Mouse (Mus musculus): ENCODE measurements at regions not wholly inside any gene's neighbourhood (a gene's known extent, or its start where the extent isn't known, plus 50 kb on each side); places are given as distances from the start of the nearest gene placed in this dataset.

DNA sequence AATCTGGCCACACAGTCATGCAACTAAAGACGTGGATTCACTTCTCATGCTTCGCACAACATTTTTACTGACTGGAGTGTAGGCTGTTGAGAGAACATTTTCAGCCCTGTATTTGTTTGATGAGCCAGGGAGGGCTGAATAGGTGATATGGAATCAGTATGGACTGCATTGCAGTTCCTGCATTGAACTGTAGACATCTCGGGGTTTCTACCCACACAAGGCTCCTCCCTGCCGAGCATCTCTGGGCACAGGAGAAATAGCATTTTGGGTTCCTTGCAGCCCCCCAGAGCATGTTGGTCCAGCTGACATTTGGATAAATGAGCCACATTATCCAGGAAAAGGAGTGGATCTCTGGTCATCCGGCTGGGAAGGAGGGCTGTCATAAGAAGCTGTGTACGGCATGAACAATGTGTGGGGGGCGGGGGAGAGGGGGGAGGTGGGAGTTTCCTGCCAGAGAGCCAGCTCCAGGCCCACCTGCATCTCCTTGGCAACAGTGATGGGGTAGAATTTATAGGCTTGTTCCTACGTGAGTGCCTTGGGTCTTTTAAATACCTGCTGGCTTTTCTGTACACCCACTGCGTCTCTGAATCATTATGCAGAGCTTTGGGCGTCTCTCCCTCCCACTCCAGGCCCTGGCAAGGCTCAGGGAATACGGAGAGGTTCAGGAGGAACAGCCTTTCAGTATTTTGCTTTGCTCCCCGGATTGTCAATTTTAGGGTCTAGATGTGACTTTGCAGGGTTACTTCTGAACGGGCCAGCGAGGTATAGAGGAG lies 280.9 kb upstream of the Gm10131 start:
- no peak for DNase-seq (ENCODE audit: low spot score in 2 of 2)

DNA sequence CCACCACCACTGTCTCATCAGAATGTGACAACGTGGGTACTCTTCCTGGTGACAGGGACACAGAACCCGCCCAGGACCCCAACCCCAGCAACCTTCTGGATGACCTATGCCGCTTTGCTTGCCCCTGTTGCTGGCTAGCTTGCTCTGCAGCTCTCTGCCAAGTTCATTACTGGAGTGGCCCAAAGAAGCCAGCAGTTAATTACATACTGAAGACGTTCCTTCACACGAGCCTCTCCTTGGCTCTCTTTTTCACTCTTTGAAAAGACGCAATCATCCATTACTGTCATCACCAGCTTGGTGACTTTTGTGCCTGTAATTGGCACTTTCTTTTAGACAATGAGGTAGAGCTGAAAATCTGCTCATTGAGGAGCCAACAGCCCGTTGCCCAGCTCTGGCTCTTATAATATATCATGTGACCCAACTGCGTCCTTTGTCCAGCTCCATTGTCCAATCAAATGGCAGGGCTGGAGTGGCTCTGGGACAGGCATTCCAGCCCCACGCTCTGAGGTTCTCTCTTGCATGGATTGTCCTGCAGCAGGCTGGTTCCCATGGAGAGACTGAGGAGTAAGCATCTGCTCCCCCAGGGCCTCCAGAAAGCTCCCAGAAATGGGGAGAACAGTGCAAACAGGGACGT lies 274.4 kb upstream of the Gm10131 start:
- no peak for DNase-seq (ENCODE audit: low spot score in 2 of 2)

DNA sequence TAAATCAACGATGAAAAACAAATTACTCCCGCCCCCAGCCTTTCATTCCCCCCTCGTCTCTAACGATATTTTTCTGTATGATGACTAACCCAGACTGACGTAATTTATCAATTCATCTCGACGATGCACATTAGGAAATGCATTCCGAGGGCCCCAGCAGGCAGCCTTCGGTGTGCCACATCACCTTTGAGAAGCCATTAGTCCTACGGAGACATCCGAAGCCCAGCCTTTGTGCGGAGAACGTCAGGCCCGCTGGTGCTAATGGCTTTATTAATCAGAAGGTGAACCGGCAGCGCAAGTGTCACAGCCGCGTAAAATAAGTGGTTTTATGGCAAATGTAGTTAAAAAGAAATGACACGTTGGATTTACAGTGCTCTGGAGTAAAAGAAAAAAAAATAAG lies 269.1 kb upstream of the Gm10131 start:
- DNase-seq (ENCODE audit: low spot score in 2 of 2) = no peak

DNA sequence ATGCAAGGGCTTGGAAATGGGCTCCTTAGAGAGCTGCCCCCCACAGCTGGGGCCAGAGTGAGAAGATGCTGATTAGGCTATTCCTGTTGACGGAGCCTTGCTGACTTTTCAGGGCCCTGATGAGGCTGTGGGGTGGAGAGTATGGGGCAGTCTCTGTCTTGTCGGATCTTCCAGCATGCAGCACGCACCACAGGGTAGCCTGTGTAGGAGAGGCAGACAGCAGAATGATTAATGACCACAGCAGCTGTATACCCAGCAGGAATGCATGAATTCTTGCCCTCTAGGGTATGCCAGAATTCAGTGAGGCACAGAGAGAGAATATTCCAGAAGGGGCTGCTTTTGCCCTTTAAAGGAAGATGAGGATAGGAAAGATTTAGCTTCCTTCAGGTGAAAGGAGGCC lies 265.6 kb upstream of the Gm10131 start:
- DNase-seq (ENCODE audit: low spot score in 2 of 2) = no peak

DNA sequence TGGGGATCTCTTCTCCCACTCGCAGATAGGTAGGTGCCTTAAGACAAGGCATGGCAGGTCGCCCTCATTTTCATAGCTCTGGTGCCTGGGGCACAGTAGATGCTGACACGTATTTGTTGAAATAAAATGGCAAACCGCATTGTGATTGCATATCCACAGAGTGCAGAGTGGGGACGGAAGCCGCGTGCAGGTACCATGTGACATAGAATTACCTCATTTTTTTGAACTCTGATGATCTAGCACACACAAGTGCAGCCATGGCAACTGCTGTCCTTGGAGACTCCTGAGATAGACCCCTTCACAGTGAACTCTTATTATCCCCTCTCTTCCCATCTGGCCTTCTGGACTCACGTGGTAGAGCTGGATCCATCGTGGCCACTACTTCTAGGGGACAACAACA lies 262.7 kb upstream of the Gm10131 start:
- no peak for DNase-seq (ENCODE audit: low spot score in 2 of 2)

GRCm38 (mm10) chr8:34372666-34372980 lies 261.1 kb upstream of the Gm10131 start:
- no peak for DNase-seq (ENCODE audit: low spot score in 2 of 2)

DNA sequence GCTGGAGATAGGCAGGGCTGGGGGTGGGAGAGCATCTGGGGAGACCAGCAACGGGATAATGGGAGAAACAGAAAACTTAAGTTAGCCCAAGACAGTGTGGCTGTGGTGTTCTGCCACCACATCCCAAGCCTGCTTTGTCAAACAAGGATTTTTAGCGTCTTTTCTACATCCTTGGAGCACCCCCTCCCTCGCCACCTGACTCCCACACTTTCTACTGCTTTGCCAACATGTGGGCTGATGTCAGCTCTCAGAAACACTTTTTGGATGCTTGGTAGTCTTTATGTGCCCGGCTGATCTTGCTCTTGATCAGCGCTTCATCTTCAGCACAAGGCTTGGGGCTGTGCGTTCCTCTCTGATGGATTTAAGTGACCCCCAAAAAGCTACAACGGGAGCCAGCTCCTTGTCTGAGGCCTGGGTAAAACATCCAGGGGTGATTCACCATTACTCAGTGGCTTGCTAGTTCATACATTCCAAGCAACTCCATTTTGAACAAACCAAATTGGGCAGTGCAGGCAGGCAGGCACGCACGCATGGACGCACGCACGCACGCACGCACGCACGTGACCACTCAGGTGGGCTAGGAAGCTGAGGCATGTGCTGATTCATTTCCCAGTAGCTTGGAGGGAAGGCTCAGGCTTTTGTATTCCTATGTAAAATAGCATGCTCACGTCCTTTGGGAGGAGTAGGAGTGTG lies 260.6 kb upstream of the Gm10131 start:
- no peak for DNase-seq (ENCODE audit: low spot score in 2 of 2)

GRCm38 (mm10) chr8:34371391-34371790 lies 259.9 kb upstream of the Gm10131 start:
- DNase-seq (ENCODE audit: low spot score in 2 of 2) = no peak

DNA sequence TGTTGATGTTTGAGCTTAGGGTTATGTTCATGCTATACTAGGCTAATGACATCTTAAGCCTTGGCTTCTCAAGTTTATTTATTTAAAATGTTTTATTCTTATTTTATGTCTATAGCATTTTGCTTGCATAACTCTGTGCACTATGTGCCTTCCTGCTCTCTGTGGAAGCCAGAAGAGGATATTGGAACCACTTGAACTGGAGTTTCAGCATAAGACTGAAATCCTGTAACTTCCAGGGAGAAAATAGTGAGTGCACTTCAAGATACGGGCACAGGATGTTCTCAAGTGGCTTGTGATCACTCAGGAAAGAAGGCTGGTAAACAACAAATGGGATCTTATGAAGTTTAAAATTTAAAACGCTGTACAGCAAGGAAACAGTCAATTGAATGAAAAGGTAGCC lies 257.0 kb upstream of the Gm10131 start:
- DNase-seq (ENCODE audit: low spot score in 2 of 2) = no peak

- no peak for DNase-seq (ENCODE audit: low spot score in 2 of 2)
These were observed 253.0 kb upstream of the Gm10131 start for GRCm38 (mm10) chr8:34364446-34365035.

- no peak for DNase-seq (ENCODE audit: low spot score in 2 of 2)
These were observed 252.1 kb upstream of the Gm10131 start for GRCm38 (mm10) chr8:34363679-34364078.

GRCm38 (mm10) chr8:34363131-34363530 lies 251.6 kb upstream of the Gm10131 start:
- DNase-seq (ENCODE audit: low spot score in 2 of 2) = no peak

- no peak for DNase-seq (ENCODE audit: low spot score in 2 of 2)
These were observed 249.8 kb upstream of the Gm10131 start for GRCm38 (mm10) chr8:34361377-34361776.

- no peak for DNase-seq (ENCODE audit: low spot score in 2 of 2)
These were observed 248.2 kb upstream of the Gm10131 start for GRCm38 (mm10) chr8:34359776-34360175.

GRCm38 (mm10) chr8:34355059-34355458 lies 243.5 kb upstream of the Gm10131 start:
- no peak for DNase-seq (ENCODE audit: low spot score in 2 of 2)

DNA sequence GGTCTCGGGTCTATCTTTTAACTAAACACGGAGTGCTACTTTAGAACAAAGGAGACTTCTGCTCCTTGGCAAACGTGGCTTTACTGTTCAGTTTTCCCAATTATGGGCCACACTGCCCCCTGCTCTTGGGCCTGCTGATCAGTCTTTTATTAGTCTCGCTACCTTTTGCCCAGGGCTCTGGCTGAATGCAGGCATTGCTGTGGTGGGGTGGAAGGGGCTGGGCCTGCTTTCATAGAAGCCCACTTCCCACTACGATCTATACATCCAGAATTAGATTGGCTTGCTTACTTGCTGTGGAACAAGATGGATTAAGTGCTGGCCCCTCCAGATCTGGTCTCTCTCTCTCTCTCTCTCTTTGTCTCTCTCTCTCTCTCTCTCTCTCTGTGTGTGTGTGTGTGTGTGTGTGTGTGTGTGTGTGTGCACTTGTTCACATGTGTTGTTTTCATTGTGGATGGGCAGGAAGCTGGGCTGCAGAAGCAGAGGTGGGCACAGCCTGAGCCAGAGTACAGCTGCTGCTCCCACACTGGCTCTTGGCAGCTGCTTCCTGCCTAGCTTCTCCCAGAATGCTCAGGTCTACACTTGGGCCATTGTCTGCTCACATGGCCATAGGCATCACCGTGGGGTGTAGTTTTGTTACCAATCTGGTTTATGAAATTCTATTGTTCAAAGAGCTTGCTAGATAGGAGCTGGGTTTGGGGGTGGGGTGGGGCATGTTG lies 241.8 kb upstream of the Gm10131 start:
- no peak for DNase-seq (ENCODE audit: low spot score in 2 of 2)

GRCm38 (mm10) chr8:34334851-34335250 lies 223.3 kb upstream of the Gm10131 start:
- no peak for DNase-seq (ENCODE audit: low spot score in 2 of 2)

GRCm38 (mm10) chr8:34331673-34332072 lies 220.1 kb upstream of the Gm10131 start:
- no peak for DNase-seq (ENCODE audit: low spot score in 2 of 2)

GRCm38 (mm10) chr8:34326614-34326965 lies 215.1 kb upstream of the Gm10131 start:
- no peak for DNase-seq (ENCODE audit: low spot score in 2 of 2)

- no peak for DNase-seq (ENCODE audit: low spot score in 2 of 2)
These were observed 214.5 kb upstream of the Gm10131 start for GRCm38 (mm10) chr8:34325841-34326613.

GRCm38 (mm10) chr8:34320158-34320587 lies 208.6 kb upstream of the Gm10131 start:
- DNase-seq (ENCODE audit: low spot score in 2 of 2) = no peak

Data from adrenal gland, postnatal 4 days (tissue).